Mouse (Mus musculus): ENCODE data around the gene Slc9a2.

Slc9a2 gene

DNA sequence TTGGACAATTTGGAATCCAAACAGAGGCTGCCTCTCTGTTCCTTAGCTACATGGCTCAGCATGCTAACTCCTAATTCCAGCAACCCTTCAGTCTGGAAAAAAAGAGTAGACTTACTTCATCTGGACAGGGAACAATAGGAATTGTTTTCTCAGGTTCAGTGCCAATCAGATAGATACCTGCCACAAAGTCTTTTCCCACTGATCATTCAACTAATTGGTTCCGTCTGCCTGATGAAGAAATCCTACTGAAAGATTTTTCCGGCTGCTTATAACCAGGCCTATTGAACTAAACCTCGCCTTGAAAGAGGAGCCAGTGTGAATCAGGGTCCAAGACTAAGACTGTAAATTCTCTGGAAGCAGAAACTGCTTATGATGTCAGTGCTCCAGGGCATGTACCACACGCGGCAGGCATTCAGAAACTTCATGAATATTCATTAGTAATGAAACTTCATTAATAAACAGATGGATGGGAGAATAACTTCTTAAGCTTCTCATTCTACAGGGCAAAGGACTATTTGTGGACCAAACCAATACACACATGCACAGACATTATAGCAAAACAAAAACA, 109.4 kb downstream of the Slc9a2 start:
- DNase-seq, result no peak

DNA sequence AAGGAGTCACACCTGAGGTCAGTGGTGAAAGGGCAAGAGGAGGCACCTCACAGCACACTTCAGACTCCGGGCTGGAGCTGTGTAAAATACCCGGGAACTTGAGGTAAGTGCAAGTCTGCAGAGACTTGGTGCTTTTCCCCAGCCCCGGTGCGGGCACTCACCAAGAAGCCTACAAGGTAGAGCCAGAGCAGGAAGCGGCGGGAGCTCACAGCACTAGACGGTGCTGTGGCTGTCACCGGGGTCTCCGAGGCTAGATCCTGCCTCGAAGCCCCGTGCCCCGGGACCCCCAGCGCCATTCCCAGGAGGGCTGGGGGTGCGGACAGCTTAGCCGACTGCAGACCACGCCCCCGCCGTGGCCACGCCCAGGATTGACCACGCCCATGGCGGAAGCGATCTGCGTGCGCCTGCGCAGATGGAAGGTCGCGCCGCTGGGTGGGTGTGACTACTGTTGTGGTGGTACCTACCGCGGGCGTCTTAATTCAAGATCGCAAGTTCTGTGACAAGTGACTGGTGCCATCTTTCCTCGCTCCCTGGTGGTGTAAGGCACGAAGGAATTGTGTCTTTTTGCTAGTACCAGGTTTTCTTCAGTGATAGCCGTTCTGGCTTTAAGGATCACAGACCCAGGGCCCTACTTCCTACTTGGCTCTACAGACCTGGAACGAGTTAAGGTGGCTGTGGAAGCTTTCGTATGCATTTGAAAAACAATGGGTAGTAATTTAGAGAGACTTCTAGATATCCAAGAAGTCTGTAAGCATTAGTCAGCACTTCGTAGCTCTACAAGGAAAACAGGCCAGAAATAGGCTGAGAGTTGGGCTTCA, 110.2 kb downstream of the Slc9a2 start, which contains the start of gene Mfsd9:
Mfsd9 (minus strand) TSS at position 364 of the 818 bp plus-strand sequence.
- peak; percentile 96 to 97 for DNase-seq

DNA sequence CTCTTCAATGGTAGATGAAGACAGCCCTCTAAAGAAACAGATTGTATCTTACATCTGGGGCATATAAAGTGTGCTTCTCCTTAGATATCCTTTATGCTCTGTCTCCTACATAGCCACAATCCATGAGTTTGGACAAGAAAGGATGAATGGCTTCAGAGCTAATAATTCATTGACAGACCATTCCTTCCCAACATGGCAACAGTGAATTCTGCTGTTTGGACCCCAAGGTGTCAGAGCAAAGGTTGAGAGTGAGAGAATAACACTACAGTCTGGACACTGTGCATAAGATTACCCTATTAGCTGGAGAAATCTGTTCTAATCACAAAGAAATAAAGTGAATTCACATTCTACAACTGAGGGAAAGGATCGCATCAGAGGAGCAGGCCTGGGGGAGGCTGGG, 115.1 kb downstream of the Slc9a2 start:
- no peak for DNase-seq

DNA sequence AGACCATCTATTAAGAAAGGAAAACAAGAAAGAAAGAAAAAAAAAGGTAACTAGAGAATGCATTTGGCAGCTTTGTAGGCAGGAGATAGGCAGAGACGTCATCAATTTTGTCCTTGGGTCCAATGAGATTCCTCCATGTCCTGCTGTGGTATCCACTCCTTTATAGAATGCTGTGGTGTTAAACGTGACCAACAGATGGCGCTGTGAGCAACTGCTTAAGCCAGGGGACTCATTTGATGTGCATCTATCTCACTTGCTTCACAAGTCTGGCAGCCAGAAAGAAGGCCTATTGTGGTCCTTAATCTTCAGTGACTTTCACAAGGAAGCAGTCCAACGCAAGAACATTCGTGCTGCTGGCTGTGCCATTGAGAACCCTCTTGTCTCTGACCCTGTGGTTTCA, 117.0 kb downstream of the Slc9a2 start:
- peak; percentile 71 to 72 for DNase-seq

DNA sequence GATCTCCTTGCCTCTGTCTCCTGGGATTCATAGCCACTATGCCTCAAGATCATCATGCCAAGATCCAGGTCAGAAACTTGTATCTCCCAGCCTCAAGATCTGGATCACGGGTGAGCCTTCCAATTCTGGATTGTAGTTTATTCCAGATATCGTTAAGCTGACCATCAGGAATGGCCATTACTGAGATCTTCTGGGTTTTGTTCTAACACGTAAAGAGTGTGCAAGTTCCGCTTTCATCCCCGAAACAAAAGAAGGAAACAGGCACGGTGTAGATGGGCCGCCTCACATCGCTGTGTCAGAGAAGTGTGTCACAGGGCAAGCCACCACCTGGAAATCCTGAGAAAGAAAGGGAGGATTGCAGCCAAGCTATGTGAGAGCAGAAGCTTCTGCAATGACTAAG, 118.7 kb downstream of the Slc9a2 start:
- DNase-seq, result no peak

DNA sequence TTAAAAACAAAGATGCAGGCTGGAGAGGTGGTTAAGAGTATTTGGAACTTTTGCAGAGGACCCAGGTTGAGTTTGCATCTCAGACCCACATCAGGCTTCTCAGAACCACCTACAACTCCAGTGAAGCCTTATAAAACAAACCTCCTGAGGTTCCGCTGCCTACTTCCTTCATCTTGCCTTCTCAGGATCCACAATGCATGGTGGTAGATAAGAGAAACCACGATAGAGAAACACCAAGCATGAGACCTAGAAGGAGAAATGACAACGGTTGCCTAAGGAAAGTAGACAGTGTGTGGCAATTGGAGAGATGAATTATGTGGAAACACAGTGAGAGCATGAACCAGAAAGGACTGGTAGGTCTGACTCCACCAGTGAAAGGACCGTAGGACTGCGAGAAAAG, 120.5 kb downstream of the Slc9a2 start:
- DNase-seq, result no peak

DNA sequence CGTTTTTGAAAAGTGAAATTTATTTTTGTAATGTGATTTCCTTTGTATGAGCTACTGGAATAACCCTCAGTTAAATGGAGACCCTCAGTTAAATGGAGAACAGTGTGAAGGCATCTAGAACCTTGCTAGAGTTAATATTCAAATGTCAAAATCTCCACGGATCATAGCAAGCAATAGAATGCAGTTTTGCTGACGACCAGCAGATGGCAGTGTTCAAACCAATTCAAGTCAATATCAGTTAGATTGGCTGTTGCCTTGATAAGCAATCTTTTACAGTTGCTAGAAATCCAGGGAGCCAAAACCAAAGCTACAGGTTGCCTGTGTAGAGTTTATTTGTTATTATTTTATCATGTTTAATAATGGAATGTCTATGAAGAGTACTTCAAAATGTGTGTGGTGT, 122.4 kb downstream of the Slc9a2 start:
- DNase-seq, result peak; percentile 64 to 65

DNA sequence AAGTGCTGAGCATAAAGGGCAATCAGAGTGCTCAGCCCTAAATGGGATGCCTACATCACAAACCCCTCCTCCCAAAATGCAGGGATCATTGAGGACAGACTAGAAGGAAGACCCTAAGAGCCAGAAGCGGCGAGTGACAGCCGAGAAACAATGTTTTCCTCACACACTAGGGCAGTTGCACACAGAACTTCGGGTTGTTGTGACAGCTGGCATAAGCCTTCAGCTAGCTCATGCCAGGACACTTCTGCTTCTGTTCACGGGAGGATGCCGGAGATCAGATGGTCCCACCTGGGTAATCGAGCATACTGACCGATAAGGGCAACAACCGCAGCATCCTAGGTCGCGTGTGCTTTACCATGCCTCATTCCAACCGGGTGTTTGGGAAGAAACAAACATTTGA, 123.7 kb downstream of the Slc9a2 start:
- DNase-seq, result no peak

DNA sequence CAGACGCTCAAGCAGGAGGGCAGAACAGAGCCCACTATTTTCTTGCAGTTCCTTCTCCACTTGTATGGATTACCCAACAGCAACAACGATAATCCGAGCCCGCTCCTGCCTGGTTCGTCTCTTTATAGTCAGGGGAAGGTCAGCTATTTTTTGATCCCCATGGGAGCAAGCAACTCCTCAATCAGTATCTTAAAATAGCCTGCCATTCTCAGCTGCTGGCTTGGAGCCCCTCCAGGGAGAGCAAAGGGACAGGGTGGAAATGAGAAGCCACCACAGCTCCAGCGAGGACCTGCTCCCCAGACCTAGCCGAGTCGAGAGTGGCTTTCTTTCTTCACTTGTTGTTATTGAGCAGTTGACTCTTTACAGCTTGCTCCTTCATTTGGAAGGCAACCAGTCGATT, 125.0 kb downstream of the Slc9a2 start, which contains the start of gene Tmem182:
Tmem182 (plus strand) TSS at position 251 of the 400 bp plus-strand sequence.
- DNase-seq, result no peak

DNA sequence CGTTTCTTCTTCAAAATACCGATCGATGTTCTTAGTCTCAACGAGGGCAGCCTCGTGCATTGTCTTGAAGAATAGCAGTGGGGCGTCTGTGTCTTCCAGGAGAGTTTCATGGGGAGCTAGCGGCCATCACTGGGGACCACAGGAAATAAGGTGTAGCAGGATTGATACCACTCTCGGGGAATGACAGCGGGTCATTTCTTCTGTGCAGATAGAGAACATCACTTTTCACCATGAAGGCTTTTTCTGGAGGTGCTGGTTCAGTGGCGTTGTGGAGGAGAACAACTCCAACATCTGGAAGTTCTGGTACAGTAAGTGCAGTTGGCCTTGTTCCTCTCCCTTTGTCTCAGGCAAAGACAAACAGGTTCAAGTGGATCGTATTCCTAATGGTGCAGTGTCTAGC, 125.5 kb downstream of the Slc9a2 start:
- DNase-seq, result no peak

DNA sequence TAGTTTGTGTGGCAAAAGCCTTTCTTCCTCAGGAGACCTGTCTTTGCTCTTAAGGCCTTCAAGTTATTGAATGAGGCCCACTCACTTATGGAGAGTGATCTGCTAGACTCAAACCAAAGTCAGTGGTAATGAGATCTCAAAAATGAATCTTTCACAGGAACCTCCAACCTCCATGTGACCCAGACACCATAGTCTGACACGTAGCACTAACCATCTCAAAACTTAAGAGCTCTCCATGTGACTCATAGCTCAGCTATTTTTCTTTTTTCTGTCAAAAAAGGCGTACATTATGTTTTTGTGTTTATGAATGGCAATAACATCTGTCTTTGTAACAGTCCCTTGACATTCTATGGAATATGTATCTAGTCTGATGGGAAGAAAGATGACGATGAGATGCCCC, 128.3 kb downstream of the Slc9a2 start:
- no peak for DNase-seq

DNA sequence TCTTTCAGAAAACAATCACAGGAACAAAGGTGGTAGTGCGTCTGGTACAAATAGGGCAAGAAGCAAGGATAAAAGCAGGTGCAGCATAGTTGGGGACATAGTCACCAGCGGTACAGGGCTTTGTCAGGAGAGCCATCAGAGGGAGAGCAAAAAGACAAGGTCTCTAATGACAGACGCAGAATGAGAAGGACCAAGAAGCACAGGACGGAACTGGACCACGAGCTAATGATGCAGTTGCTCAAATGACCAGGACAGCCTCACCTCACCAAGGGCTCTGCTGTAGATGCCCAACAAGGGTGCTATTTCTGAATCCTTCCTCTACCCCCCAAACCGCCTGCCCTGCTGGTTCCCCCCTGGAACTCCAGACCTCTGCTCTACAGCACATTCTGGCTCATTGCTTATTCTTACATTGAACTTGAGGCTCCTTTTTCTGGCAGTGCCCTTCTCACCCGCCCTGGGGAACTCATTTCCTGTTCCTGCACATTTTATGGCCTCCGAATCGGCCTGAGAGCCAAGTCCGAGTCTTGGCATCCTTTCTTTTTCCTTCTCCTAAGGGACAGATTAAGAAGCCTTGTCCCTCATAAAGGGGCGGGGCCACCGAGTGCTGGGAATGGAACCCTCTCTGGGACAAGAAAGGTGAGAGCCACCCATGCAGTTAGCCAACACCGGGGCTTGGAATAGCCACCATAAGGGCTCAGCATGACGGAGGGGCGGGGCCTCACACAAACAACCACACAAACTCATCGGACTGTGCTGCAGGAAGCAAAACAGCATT, 134.9 kb downstream of the Slc9a2 start:
- DNase-seq, result no peak
